Mouse (Mus musculus) lung, postnatal 25 days (tissue): ENCODE results near the gene Ptprd.
"Not testable (repeated sequence)": the region's sequence is repeated elsewhere in the genome, so short reads cannot be mapped to it uniquely, and the experiment has no call there.

Experiments
- DNase-seq: peaks from one replicate; pipeline ENCODE4 v3.0.0; 2022; ENCODE audit warnings: low spot score

Gene Ptprd

DNA sequence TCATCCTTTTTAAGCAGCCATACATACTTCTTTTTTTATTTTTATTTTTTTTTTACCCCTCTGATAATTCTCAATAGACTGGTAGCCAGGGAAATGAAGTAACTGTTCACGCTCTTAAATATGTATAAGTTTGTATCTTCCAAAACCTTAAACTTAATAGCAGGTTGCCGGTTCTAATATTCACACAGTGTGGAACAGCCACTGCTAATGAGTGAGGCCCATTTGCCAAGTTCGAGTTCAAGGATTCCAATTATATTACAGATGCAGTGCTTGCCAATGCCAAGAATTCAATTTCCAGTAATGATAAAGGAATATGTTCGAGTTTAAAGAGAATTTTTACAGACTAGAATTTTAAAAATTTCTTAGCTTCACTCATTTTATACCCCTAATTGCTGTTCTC lies 322.3 kb downstream of the Ptprd start:
- DNase-seq, result no peak

DNA sequence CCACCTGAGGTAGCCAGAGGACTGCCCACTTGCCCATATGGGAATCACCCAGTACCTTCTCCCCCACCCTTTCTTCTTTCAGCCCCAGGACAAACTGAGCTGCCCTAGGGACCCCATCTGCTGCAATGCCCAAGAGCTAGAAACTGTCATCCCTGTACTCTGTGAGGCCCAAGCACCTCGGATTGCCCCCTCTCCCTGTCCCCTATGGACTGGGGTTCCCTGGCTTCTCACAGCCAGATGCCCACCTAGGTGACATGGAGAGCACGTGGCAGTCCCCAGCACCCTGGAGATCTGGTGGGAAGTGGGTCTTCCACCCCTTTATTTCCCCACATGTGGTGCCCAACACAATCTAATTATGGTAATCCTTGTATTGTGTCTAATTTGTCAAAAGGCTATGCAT lies 331.5 kb downstream of the Ptprd start:
- no peak for DNase-seq

DNA sequence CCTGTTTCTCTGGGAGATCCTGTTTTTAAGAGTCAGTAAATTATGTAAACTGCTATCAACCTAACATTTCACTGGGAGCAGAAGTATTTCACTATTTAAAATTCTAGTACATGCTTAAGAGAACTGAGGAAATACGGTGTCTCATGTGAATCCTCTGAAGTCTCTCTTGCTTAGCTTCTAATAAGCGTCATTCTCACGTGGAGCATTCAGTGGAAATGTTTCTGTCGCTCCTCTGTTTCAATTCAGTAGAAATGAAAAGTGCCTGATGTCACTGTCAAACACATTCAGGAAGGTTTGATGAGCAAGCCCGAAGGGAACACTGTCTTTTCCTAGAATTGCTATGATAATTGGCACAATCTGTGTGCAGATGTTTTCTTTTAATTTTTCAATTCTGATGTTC lies 350.5 kb downstream of the Ptprd start:
- no peak for DNase-seq

GRCm38 (mm10) chr4:77797391-77797790 lies 414.4 kb downstream of the Ptprd start:
- DNase-seq, result not testable (repeated sequence)

DNA sequence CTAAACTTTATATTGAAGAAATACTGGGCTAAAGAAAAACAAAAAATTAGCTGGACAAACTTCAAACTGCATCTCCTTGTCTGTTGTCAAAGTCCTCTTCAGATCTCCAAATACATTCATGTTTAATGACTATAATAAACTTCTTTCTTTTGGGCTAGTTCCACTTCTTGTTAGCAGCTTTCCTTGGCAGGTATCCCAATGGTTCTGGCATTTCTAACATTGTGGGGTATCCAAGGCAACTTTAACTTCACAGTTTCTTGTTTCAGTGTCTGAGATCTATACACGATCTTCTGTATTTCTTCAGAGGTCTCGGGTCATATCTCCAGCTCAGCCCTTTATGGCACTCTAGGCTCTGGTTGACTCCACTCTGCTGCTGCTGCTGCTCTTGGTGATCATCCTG lies 434.5 kb downstream of the Ptprd start:
- DNase-seq, result no peak

- DNase-seq, result no peak
Measured at GRCm38 (mm10) chr4:77763790-77764189, 448.0 kb downstream of the Ptprd start.

DNA sequence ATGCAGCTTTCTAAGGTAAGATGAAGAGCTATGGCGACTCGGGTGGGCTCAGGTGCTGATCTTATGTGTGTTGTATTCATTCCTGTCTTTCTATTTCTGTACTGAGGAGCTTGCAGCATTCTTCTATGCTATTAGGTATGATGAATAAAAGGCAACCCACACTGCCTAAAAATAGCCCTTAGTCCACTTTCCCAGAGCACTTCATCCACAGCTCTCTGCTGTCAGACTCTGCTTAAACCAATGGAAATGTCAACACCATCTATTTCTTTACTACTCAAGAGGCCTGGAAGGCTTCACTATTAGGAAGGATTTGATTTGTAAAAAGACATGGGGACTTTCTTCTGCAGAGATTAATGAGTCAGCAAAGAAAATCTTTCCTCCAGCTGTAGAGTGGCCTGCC lies 468.4 kb downstream of the Ptprd start:
- no peak for DNase-seq

GRCm38 (mm10) chr4:77721908-77722307 lies 489.9 kb downstream of the Ptprd start:
- DNase-seq, result no peak

DNA sequence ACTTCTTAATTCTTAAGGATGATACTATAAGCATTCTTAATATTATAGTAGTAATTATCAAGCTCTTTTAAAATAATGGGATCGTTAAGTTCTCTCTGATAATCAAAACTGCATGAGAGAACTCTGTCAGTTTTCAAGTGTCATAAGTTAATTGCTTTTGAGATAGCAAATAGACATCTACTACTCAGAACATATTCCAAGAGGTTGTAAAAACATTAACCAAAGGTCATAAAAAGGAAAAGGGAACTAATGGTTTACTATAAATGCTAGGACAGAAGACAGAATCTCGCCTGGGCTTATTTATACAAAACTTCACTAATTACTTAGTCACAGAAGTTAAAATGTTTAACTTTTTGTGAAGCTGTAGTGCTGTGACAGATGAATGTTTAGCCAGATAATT lies 494.0 kb downstream of the Ptprd start:
- no peak for DNase-seq

DNA sequence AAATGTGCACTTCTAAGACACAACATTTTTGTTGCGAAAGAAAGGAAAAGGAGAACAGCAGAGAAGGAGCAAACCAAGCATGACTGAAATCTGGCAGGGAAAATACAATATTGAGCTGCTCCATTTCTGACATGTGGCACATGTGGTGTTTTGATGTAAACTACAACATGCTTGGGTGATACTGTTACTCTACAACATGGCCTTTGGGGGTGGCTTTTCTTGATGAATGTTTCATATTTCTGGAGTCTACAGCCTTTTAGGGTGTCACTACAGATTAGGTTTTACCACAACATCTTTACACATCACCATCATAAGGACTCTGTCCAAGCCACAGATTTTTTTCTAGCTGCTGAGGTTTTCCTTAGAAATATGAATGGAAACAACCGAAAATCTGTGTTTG lies 501.5 kb downstream of the Ptprd start:
- no peak for DNase-seq

GRCm38 (mm10) chr4:77698294-77698693 lies 513.5 kb downstream of the Ptprd start:
- no peak for DNase-seq

- DNase-seq, result no peak
Measured at GRCm38 (mm10) chr4:77675798-77676197, 536.0 kb downstream of the Ptprd start.

GRCm38 (mm10) chr4:77664761-77665160 lies 547.0 kb downstream of the Ptprd start:
- no peak for DNase-seq

DNA sequence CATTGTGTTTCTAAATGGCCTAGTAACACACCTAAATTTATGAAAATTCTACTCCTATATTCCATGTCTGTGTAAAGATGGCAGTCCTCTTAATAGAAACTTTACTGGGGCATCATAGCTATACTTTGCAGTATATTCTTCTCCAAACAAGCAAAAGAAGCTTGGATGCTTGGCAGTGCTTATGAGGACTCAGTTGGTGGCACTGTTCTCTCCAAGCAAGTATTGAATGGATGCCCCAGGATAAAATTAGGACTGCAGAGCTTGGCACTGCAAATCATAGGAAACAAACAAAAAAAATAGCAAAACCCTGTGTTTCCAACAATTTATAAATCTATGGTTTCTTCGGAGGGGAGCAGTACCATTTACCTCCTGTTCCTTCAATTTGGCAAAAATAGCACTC lies 549.5 kb downstream of the Ptprd start:
- no peak for DNase-seq

DNA sequence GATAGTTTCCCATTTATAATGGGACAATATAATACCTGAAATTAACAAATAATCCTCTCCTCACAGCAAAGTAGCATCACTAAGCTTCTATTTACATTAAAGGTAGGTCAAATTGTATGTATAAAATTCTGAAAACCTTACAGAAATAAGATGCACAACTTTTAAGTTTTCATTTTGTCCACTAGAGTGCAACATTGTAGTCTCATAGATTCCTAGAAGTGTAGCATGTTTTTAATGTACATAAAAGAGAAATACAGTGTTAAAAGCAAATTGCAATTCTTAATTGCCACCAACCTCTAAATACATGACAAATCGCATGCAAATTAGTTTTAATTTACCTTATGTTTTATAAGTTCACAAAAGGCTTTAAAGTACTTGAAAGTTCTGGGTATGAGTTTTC lies 556.1 kb downstream of the Ptprd start:
- no peak for DNase-seq

DNA sequence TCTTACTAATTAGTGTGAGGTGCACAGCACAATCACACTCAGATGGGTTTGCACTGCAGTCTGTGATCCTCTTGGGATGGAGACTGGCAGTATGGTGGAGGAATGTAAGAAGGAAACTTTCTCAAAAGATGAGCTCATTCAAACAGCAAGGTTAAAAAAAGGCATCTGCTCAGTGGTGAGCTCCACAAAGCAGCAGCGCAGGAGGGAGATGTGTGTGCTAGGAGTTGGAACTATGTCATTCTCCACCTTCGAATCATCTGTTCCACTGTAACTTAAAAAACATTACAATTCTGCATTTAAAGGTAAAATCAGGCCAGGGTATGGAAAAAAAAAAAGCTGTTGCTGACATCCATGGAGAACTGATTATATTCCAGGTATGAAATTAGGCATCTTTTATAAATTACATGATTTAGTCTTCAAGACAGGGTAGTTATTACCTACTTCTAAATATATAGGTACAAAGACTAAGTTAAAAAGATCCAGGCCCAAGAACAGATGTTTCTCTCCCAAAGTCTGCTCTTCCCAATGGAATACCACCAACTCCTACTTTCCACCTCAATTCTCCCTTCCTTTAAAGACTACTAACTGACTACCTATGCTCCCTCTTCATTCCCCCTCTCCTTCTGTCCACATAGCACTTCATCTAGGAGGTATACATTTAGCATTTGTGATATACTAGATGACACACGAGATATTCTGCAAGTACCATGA lies 562.0 kb downstream of the Ptprd start:
- no peak for DNase-seq

DNA sequence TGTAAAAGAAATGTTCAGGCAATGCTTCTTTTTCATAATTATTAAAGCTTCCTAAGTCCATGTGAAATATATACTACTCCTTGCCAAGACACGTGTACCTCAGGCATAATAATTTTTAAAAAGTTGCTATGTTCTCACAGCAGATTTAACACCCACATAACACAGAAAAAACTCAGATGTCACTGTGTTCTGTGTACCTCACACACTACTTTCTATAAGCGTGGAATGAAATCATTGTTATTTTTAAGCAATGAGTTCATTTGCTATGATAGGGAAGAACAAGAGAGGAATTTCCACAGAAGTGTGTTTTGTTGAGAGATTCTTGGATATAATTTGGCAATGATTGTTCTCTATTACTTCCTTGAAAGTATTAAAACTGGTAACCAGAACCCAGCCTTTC lies 562.9 kb downstream of the Ptprd start:
- no peak for DNase-seq

GRCm38 (mm10) chr4:77647451-77648137 lies 564.2 kb downstream of the Ptprd start:
- no peak for DNase-seq

GRCm38 (mm10) chr4:77644435-77644834 lies 567.3 kb downstream of the Ptprd start:
- DNase-seq, result no peak

DNA sequence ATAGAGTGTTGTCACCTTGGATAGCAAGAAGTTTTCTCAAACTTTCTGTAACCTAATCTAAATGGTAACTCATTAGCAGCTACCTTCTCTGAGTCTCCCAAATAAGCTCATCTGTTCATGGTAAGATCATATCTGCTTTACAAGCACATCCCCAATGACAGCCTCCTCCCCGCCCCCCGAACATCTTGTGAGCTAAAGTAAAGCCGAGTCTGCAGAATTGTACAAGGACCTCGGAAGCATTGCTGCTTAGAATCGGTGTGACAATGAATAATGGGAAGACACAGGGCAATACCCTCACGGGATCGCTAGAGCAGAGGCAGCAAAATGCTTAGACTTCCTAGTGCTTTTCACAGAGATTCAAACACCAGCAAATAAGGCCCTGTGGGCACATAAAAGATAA lies 571.7 kb downstream of the Ptprd start:
- DNase-seq, result no peak

- no peak for DNase-seq
Measured at GRCm38 (mm10) chr4:77613129-77613528, 598.6 kb downstream of the Ptprd start.

- no peak for DNase-seq
Measured at GRCm38 (mm10) chr4:77586624-77587023, 625.1 kb downstream of the Ptprd start.

- DNase-seq, result no peak
Measured at GRCm38 (mm10) chr4:77586222-77586621, 625.5 kb downstream of the Ptprd start.
